In genomic region chrX:10485664-10486211, GRCm38 (mm10) we compare ENCODE assay signal across 7 mouse cellular contexts. TPM values are rescaled to one million over a fixed set of nuclear protein-coding genes. Genes with fewer than 3 reads are reported as not detected.
DNase-seq lines count a peak whose midpoint lies in the region; ATAC-seq and TF ChIP-seq lines count a peak whose summit lies in the region.

No protein-coding gene starts in this region.

- peak; percentile 66 for TF ChIP-seq POLR2A in cortical plate, adult 2 months (IDR thresholded peaks at IDR 0.05; ENCODE audit: extremely low read depth, insufficient read depth, low read length)
- no peak for TF ChIP-seq POLR2A in small intestine, adult 2 months (IDR thresholded peaks at IDR 0.05; ENCODE audit: low read depth, low read length)

- no peaks in the 10 kb centered on the region for H3K36me3 ChIP-seq in intestine, embryonic 14.5 days (ENCODE audit: control insufficient read depth, insufficient read depth, low read length)
- no peaks in the 10 kb centered on the region for H3K36me3 ChIP-seq in small intestine, adult 2 months (ENCODE audit: control insufficient read depth, insufficient read depth, low read length)

- 0 out of 2 replicates have a peak, but pooled peaks cover 5% of the 10 kb centered on the region for H3K27me3 ChIP-seq in intestine, embryonic 14.5 days (replicated peaks; ENCODE audit: control insufficient read depth, insufficient read depth, low read length)
- H3K27me3 ChIP-seq in small intestine, adult 2 months (ENCODE audit: control insufficient read depth, insufficient read depth, low read length) = no peaks in the 10 kb centered on the region

- H3K9me3 ChIP-seq in intestine, embryonic 14.5 days (ENCODE audit: control insufficient read depth, low read length) = no peaks in the 10 kb centered on the region

- no peak for TF ChIP-seq CTCF in cortical plate, adult 2 months (IDR thresholded peaks at IDR 0.05; ENCODE audit: extremely low read depth, insufficient read depth, low read length)
- peak; percentile 5; the same call in 1 of the 2 replicates for TF ChIP-seq CTCF in small intestine, adult 2 months (IDR thresholded peaks at IDR 0.05; ENCODE audit: extremely low read depth, insufficient read length, insufficient replicate concordance, low read depth, low read length)

- peak overlapping the region; percentile 54 for H3K4me2 ChIP-seq in intestine, embryonic 14.5 days (ENCODE audit: low read length)

- H3K27ac ChIP-seq in cortical plate, adult 2 months (ENCODE audit: insufficient read depth, low read length) = peak overlapping the region; percentile 95
- no peak overlapping the region; the same call in 1 of the 2 replicates for H3K27ac ChIP-seq in intestine, embryonic 14.5 days (ENCODE audit: low read depth)
- peak overlapping the region; percentile 51 for H3K27ac ChIP-seq in small intestine, adult 2 months (ENCODE audit: insufficient read depth, low read depth, low read length)

- H3K4me1 ChIP-seq in cortical plate, adult 2 months (ENCODE audit: control insufficient read depth, insufficient read depth, low read length) = no peaks in the 10 kb centered on the region
- no peaks in the 10 kb centered on the region for H3K4me1 ChIP-seq in intestine, embryonic 14.5 days (replicated peaks; ENCODE audit: control insufficient read depth, insufficient read depth, low read length)
- H3K4me1 ChIP-seq in small intestine, adult 2 months (ENCODE audit: control insufficient read depth, insufficient read depth, insufficient read length, low read length) = 0 out of 2 replicates have a peak, but pooled peaks cover 2% of the 10 kb centered on the region

- 11% methylated on average over 27 of the region's 27 CpGs for WGBS in intestine, embryonic 14.5 days
- WGBS in small intestine, adult 2 months = 11% methylated on average over 27 of the region's 27 CpGs

- intact Hi-C loops in left cerebral cortex, postnatal 10 days (cut with DNase I) = no loop called here

- peak; percentile 86 for ATAC-seq in intestine, embryonic 14.5 days (replicated peaks; ENCODE audit: low FRiP score, low TSS enrichment, low read depth)
- ATAC-seq in megakaryocyte progenitor cell, adult 5-6 weeks (replicated peaks; ENCODE audit: poor library complexity) = peak; percentile 29; the same call in 1 of the 2 replicates

- H3K4me3 ChIP-seq in cortical plate, adult 2 months (ENCODE audit: insufficient read depth, low read length) = peak overlapping the region; percentile 91
- H3K4me3 ChIP-seq in intestine, embryonic 14.5 days (ENCODE audit: low read depth, low read length) = peak overlapping the region; percentile 50
- peak overlapping the region; percentile 95 for H3K4me3 ChIP-seq in small intestine, adult 2 months (ENCODE audit: low read depth, low read length)

- H3K9ac ChIP-seq in intestine, embryonic 14.5 days (ENCODE audit: low read length) = peak overlapping the region; percentile 55

- DNase-seq in adrenal gland, postnatal 25 days = peak; percentile 32
- peak; percentile 20 for DNase-seq in gastrocnemius, postnatal 10 days
- DNase-seq in intestine, embryonic 14.5 days (ENCODE audit: low spot score) = peak; percentile 79
- peak; percentile 37 to 70 for DNase-seq in left cerebral cortex, postnatal 10 days (ENCODE audit: extremely low spot score in 1 of 2, low spot score in 2 of 2)

RNA-seq across cellular contexts. Expression of gene Tspan7, which starts 0.8 kb away (rescaled TPM):
- 56.9 and 71.2 TPM in 2 replicates for total RNA-seq in adrenal gland, postnatal 25 days (2021)
- polyA plus RNA-seq in cortical plate, adult 2 months (2012; rRNA removed) = 1,959 and 2,148 TPM in 2 replicates
- 100 to 1,000 TPM; 198 to 215 TPM for total RNA-seq in gastrocnemius, postnatal 10 days (2021)
- polyA plus RNA-seq in intestine, embryonic 14.5 days (2014; fragmentation: Nextera tagmentation; extraction: Ambion mirVana) = 172 and 176 TPM in 2 replicates
- total RNA-seq in left cerebral cortex, postnatal 10 days (2021) = 100 to 1,000 TPM; 876 to 991 TPM
- 0.07 TPM in 1 of 2 replicates, not detected in the other for total RNA-seq in megakaryocyte progenitor cell, adult 5-6 weeks (2015)
- total RNA-seq in megakaryocyte progenitor cell, adult 5-6 weeks (2017) = not detected in 2 replicates
- polyA plus RNA-seq in small intestine, adult 2 months (2012; rRNA removed) = 36.1 and 71.2 TPM in 2 replicates

Comparison
In these comparisons a context has a peak if more than half of its experiments do, and no peak if none do; other contexts are left out.
1. DNase-seq: peak in every context shown above with its lines; median percentile 79 in intestine, embryonic 14.5 days; 54 in left cerebral cortex, postnatal 10 days; 32 in adrenal gland, postnatal 25 days; 20 in gastrocnemius, postnatal 10 days.
2. RNA of gene Tspan7, which starts 0.8 kb away (total RNA-seq): 876 to 991 TPM in left cerebral cortex, postnatal 10 days, 198 to 215 TPM in gastrocnemius, postnatal 10 days and 56.9 to 71.2 TPM in adrenal gland, postnatal 25 days; 0.07 TPM in megakaryocyte progenitor cell, adult 5-6 weeks; every median in the first group is over 10 times any median in the second.
3. Peak in every context shown above with its lines, with median percentiles within 50 percentile points of each other: H3K4me3 ChIP-seq.